Mouse (Mus musculus): ENCODE data around the gene Tnks1bp1. TPM values are rescaled to one million over a fixed set of nuclear protein-coding genes. Genes with fewer than 3 reads are reported as not detected.

Tnks1bp1 gene
- total RNA-seq, 2 experiments from 2014 or later, result 52.1 to 69.1 TPM

DNA sequence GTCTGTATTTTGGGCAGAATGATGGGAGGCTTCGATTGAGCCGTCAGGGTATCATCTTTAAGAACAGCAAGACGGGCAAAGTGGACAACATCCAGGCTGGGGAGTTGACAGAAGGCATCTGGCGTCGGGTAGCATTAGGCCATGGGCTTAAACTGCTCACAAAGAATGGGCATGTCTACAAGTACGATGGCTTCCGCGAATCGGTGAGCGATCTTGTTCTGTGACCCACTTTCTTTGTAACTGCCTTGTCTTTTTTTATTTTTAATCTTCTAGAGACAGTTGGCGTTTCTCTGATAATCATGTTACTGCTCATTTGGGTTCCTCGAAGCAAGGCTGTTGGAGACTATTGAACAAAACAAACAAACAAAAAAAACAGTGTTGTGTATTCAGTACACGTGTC is 9.5 kb upstream of the Tnks1bp1 start:
- DNase-seq, result no peak

DNA sequence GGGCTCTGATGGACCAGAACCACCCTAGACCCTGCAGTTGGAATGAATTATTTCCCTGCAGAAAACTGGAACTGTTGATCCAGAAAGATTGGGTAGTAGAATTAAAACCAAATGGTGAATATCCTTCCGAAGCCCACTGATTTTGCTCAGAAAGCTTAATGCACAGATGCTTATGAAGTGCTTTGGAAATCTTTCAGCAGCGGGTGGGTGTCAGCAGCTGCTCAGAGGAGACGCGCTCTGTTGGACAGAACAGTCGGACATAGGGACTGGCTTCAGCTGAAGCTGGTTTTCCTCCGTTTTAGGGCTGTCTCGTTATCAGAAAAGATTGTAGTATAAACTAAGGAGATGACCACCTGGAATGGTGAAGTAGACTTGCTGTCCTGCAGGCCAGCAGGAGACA is 4.2 kb upstream of the Tnks1bp1 start:
- DNase-seq, result no peak

DNA sequence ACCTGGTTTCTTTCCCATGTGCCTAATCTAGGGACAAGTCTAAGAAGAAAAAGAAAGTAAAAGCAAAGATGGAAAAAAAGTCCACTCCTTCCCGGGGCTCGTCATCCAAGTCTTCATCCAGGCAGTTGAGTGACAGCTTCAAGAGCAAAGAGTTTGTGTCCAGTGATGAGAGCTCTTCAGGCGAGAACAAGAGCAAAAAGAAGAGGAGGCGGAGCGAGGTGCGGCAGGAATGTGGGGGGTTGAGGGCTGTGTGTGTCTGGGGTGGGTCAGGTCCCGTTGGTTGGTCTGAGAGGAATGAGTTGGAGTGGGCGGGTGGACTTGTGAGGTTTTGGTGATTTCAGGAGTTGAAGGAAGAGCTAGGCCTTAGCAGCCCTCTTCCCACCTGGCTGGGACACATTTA is 1.6 kb upstream of the Tnks1bp1 start:
- DNase-seq, result no peak

DNA sequence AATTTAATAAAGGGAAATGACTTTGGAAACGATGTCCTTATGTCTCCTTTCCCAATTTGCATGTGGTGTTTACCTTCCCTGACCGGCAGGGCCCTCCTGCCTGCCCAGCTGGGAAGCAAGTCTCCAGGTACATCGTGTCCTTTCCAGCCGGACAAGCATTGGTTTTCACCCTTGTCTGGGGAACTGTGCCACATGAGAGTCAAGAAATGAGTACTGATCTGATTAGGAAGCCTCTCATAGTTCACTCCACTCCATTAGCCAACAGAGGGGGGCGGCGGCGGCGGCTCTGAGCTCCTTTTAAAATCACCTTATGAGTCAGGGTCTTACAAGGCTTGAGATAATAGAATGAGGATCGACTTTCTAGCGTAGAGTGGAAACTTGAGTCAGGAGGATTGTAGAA is 741 bp upstream of the Tnks1bp1 start:
- no peak for DNase-seq

DNA sequence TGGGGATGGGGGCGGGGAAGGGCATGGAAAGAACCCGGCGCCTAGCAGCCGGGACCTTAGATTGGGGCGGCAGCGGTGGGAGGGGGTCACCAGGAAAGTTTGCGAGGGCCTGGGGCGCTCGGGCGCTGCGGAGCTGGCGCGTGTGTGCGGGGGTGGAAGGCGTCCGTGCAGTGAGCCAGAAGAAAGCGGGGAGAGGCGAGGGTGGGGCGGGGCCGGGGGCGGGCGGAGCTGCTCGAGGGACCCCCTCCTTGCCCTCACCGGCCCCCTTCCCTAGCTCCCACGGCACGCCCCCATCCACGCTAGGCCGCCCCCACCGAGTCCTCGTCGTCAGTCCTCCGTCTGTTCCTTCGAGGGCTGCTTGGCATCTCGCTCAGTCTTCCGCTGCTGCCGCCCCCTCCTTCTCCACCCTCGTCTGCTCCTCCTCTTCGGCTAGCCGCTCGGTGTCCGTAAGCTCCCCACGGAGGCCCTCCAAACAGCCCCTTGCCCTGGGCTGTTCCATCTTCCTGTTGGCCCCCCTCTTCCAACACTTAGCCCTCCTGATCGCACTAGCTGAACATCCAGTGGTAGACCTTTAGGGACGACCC is 438 bp downstream of the Tnks1bp1 start:
- DNase-seq, result peak; percentile 73

DNA sequence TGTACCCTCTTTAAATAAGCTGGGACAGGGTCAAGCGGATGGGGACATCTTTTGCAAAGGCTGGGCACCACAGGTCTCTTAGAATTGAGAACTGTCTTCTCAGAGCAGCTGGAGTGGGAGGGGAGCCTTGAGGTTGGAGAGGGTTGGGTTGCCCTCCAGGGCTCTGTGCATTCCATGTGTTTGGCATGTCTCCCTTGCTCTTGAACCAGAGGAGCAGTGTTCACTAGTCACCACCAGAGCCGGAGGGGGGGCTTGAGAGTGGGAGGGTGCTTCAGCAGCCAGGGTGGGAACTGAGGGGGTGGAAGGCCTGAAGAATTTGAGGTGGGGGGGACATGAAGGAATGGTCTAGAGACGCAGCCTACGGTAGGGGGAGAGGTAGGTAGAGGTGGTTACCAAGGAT is 1.5 kb downstream of the Tnks1bp1 start:
- DNase-seq, result no peak

DNA sequence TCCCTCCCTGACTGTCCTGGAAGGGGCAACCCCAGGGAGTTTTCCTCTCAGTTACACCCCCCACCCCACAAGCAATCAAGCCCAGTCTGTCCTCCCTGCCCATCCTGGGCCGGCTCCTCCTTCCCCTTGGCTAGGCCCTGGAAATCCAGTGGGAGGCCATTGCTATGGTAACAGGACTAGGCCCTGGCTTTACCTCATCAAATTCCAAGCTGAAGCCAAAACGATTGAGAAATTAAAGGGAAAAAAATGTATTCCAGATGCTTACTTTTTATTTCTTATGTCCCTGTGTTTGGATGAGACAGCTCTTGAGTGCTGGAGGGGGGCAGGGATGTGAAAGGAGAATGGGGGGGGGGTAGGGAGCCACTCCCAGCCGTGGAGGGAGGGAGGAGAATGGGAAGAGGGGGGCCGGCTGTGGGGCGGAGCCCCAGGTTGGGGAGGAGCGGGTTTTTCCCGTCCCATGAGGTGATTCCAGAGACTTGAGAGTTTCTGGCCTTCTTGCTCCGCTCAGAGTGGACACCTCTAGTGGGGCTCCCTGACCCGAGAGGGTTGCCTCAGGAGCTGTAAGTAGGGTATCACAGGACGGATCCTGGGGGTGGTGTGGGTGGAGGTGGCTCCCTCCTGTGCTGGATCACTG is 2.3 kb downstream of the Tnks1bp1 start:
- peak; percentile 69 for DNase-seq

DNA sequence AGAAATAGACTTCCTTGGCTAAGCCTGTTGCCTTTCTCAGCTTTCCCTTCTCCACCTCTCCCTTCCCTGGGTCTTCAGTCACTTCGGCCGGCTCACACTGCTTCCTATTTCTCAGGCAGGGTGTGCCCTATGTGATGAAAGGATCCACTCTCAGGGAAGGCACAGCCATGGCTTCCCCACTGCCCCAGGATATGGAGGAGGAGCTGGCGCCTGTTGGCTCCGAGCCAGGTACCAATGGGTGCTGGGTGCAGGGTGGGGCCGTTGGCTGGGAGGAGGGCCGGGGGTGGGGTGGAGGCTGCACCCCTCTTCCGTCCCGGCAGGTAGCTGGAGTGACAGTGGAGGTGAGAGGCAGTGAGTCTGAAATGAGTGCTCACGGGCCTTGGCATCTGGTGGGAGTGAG is 2.9 kb downstream of the Tnks1bp1 start:
- DNase-seq, result peak; percentile 53

DNA sequence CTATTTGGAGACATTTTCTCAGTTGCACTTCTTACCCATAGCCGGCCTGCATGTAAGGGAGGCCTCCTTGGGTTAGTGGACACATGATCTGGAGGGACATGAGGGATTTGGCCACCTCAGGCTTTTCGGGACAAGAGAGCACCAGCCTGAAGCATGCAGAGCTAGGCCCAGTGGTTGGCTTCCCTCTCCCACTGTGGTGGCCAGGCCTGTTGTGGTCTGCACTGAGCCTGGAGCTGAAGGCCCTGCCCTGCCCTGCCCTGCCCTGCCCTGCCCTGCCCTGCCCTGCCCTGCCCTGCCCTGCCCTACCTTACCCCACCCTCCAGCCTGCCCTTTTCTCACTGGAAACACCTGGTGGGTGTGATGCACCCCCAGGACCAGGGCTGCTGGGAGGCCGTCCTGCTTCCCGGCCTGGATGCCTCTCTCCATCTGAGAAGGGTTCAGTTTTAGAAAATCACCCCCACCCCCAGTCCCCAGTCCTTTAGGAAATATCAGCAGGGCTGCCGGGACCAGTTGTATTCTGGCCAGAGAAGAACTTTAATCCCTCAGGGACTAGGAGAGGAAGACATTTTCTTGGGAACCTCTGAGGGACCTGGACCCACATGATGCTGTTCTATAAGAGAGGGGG is 5.5 kb downstream of the Tnks1bp1 start:
- no peak for DNase-seq

DNA sequence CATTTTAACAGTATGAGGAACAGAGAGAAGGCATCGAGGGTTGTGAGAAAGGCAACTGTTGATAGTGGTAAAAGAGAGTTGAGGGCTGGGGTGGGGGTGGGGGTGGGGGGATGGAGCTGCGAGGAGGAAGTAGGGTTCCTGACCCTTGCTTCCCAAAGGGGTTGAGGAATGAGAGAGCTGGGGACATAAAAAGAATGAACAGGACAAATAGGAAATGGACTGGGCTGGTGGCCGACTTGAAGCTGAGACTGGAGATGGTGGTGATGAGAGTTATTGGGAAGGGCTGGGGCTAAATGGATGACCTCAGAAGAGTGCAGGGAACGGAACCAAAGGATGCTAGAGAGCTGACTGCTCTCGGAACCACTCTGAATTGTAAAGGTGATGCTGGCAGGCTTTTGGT is 8.9 kb downstream of the Tnks1bp1 start:
- DNase-seq, result no peak

DNA sequence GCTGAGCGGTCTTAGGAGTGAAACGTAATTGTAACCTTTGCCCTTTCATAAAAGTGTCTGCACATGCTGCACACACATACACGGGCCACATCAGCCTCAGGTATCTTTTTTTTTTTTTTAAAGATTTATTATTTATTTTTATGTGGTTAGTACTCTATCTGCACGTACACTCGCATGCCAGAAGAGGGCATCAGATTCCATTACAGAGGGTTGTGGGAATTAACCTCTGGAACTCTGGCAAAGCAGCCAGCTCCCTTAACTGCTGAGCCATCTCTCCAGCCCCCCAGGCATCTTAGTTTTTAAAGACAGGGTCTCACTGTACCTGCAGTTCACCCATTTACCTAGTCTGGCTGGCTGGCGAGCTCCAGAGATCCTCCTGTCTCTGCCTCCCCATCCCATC is 11.9 kb downstream of the Tnks1bp1 start:
- no peak for DNase-seq

DNA sequence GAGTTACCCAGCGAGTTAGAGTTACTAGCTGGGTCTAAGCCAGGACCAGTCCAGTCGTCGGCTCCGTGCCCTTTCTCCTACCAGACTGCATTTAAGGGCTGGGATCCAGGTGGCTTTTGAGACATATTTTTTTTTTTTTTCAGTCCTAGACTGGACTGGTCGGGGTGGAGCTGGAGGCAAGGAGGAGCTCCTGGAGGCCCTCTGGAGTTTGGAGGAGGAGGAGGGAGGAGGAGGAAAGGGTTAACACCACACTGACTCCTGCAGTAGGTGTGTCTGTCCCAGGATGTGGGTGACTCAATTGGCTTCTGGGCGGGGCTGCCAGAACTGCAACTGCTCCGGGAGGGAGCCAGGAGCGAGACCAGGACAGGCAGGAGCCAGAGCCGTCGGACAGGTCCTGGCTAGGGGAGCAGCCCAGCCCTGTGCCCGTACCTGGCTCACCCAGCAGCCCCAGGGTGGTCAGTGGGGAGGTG is 12.8 kb downstream of the Tnks1bp1 start:
- peak; percentile 56 for DNase-seq

DNA sequence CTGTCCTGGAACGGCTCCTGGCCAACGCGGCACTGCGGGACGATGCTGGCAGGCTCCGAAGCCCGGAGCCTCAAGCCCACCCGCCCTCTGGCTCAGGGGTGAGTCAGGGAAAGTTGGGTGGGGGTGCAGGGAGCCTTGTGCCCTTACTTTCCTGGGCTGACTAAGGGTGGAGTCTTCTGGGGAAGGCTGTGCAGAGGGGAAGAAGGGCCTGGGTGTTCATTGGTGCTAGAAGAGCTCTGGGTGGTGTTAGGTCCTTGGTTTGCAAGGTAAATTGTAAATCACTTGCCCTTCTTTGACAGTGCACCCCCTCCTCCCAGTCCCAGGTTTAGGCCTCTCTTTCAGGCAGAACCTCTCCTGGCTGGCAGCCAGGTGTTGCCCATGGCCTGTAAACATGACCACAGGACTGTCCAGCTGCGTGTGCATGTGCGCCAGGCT is 13.3 kb downstream of the Tnks1bp1 start:
- DNase-seq, result no peak

DNA sequence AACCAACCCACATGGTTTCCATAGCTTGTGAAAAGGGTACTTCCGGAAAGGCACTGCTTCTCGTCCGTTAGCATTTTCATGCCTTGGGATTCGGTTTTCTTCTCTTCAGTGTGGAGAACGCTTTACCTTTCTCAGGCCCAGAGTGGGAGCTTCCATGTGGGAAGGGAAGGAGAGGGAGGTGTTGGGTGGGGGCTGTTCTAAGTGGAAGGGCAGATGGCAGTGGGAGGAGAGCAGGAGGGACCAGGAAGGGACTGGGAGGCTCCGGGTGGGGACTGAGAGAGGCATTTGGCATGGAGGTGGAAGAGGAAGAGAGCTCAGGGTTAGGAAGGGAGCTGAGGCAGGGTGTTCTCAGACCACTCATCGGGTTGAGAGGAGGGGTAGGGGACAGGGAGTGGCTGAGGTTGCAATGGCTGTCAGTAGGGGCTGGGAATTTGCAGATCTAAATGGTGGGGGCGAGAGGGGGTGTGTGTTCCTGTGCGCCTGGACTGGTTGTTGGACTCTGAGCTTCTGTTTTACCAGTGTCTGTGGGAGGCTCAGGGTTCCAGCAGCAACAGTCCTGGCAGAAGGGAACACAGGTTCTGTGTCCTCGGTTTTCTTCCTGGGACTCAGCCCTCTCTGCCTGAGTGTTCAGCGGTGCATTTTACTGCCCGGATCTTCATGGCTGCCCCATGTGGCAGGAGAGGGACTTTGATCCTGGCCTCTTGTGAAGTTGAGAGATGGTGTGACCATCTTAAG is 17.5 kb downstream of the Tnks1bp1 start:
- no peak for DNase-seq

DNA sequence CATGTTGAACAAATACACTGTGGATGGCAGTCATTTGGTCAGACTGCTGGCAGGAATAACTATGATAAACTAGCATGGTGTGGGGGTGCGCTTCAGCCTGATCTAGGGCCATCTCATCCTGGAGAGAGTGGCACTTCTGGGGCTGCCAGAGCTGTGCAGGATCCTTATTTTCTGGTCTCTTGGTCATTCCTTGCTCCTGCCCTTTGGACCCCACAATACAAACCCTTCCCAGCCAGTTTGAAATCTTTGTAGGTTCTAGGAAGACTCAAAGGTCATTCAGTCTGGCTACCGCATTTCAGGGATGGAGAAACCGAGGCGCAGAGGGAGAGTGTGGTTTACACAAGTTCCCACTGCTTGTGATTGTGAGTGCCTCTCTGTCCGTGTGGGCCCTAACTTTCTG is 19.1 kb downstream of the Tnks1bp1 start:
- no peak for DNase-seq

DNA sequence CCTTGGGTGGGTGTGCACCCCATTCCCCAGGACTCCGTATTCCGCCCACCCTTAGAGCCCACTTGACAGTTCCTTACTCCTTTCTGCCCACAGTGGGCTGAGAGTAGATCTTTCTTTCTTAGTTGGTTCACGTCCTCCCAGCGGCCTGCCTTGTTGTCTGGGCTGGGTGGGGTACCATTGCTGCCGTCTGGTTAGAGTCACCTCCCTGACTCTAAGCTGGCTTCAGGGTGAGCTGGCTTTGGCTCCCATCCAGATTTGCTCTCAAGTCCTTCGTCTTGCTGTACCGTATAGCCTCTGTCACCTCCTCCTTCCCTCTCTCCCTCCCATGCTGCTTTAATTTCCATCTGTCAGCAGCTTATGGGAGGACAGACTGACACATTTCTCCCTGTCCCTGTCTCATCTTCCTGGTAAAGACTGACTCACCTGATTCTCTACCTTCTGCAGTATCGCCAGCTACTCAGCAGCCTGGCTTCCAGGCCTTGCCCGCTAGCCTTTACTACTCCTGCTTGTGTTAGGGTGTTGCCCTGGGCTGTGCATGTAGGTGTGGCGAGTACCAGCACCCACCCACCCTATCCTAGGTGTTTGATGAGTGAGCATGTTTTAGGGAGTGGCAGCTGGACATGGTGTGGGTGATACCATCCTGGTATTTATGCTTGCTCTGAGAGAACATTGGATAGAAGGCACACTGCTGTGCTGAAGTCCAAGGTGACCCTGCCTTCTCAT is 20.2 kb downstream of the Tnks1bp1 start:
- DNase-seq, result no peak

DNA sequence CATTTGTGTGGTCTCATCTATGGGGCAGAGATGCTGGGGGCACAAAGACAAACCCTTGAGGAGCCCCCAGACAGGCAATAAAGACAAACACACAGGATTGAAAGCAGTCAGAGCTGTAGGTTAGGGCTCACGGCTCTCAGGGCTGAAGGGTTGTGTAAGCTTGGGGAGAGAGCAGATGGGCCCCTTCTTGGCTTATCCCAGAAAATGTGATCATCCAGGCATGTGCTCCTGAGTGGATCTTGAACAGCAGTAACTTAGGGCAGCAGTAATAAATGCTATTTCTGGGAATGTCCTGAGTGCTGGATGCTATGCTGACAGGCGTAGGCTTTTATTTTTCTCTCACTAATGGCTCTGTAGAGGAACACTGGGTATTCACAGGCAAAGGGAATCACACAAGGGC is 20.8 kb downstream of the Tnks1bp1 start:
- DNase-seq, result no peak

DNA sequence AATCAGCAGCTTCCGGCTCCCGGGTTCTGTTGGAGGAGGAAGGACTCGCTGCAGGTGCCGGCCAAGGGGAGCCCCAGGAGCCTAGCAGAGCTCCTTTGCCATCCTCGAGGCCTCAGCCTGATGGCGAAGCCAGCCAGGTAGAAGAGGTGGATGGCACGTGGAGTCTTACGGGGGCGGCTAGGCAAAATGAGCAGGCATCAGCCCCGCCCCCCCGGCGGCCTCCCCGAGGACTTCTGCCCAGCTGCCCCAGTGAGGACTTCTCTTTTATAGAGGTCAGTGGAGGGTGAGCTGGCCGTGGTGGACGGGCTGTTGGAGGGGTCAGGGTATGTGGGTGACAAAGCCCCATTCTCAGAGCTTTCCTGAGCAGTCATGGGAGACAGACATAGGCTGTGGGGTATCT is 22.3 kb downstream of the Tnks1bp1 start:
- DNase-seq, result no peak

DNA sequence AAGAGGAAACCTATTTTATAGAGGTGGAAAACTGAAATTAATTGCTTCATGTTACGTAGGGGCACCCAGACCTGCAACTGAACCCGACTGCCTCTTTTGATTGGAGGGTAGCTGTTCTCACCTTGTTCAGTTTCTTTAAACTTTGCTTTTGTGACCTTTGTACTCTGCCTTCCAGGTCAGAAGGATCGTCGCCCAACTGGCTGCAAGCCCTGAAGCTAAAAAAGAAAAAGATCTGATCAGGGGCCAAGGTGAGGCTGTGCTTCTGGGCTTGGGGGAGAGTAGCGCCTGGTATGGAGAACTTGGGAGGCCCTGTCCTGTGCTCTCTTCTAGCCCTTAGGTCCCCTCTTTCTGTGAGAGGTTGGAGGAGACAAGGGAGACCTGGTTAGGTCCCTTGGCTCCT is 24.1 kb downstream of the Tnks1bp1 start:
- no peak for DNase-seq

DNA sequence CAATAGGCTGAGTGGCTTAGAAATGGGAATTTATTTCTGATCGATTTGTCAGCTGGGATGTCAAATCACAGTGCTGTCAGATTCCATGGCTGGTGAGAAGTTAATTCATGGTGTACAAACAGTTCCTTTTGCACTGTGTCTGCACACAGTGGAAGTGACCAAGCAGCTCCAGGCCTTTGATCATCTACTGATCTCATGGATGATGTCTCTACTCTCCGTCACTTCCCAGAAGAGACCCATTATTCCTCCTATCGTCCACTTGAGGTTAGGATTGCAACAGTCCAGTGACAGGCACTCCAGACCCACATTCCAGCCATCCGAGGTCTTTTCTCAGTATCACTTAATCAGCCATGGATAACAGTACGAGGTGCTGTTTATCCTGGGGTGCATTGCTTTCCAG is 25.9 kb downstream of the Tnks1bp1 start:
- DNase-seq, result no peak

DNA sequence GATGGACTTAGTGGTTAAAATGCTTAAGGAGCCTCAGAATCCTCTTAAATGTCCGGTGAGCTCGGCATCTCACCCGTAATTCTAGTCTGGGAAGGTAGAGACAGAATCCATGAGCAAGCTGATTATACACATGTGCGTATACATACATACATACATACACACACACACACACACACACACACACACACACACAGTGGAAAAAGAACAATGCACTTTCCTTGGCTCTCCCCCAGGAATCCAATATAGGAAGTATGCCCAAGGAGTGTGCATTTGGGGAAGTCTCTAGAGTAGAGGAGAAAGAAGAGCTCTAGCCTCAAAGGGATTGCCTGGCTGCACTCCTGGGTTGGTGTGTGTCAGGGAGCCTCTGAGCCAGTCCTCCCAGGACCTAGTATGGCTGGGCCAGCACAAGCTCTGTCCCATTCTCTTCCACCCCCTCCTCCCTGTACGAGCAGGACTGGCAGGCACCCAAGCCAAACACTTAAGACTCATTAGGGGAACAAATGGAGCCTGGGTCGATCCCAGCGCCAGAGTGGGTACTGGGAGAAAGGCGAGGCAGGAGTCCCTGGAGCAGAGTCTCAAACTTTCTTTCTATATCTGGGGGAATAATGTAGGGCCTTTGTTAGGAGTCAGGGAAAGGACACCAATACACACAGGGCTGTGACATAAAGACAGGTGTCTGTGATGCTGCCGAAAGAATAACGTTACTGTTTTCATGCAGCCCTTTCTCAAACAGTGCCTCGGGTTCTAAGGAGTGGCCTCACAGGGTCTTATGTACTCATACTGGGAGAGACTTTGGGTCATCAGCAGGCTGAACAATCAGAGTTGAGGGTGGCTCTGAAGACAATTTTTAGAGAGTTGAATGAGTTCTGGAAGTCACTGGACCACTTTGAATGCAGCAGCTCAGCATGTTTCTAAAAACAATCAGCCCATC is 41.2 kb downstream of the Tnks1bp1 start:
- peak; percentile 27 for DNase-seq
